Mouse (Mus musculus) heart, embryonic 10.5 days (tissue): ENCODE measurements around the gene Olfr1339. TPM values are rescaled to one million over a fixed set of nuclear protein-coding genes. Genes with fewer than 3 reads are reported as not detected.

Experiments
- DNase-seq: peaks from one replicate; pipeline ENCODE4 v3.0.0-alpha.2; 2017; ENCODE audit warnings: low spot score
- H3K27ac ChIP-seq: fragments of 300-500 bp; sonication (generic); 2 replicates; pipeline ENCODE4 v1.5.1; 2016; ENCODE audit warnings: mild to moderate bottlenecking
- H3K27me3 ChIP-seq: fragments of 300-500 bp; sonication (generic); 2 replicates; pipeline ENCODE4 v1.6.1; 2016; ENCODE audit warnings: mild to moderate bottlenecking; ENCODE audit not compliant: poor library complexity, insufficient read depth, severe bottlenecking
- H3K36me3 ChIP-seq: fragments of 300-500 bp; sonication (generic); 2 replicates; pipeline ENCODE4 v1.6.1; 2016; ENCODE audit warnings: mild to moderate bottlenecking, moderate library complexity
- H3K4me1 ChIP-seq: fragments of 300-500 bp; sonication (generic); 2 replicates; pipeline ENCODE4 v1.6.1; 2016; ENCODE audit warnings: mild to moderate bottlenecking
- H3K4me3 ChIP-seq: fragments of 300-500 bp; sonication (generic); 2 replicates; pipeline ENCODE4 v1.5.1; 2016; ENCODE audit warnings: mild to moderate bottlenecking, moderate library complexity
- H3K9me3 ChIP-seq: fragments of 300-500 bp; sonication (generic); 2 replicates; pipeline ENCODE4 v1.6.1; 2016; ENCODE audit warnings: mild to moderate bottlenecking, moderate library complexity
- WGBS: fragments of 180-500 bp; shearing (Covaris S2); methylation state at CpG from one replicate; pipeline ENCODE4 v1.1.7; 2016; 5-methylcytosine and 5-hydroxymethylcytosine counted together
- polyA plus RNA-seq: library from polyadenylated mRNA; unstranded; fragments of >200 nt; fragmentation: Nextera tagmentation; extraction: Ambion mirVana; gene quantifications from 2 replicates; pipeline ENCODE4 v1.2.1, GENCODE M21; 2016

Gene Olfr1339
- polyA plus RNA-seq, result not detected in 2 replicates

DNA sequence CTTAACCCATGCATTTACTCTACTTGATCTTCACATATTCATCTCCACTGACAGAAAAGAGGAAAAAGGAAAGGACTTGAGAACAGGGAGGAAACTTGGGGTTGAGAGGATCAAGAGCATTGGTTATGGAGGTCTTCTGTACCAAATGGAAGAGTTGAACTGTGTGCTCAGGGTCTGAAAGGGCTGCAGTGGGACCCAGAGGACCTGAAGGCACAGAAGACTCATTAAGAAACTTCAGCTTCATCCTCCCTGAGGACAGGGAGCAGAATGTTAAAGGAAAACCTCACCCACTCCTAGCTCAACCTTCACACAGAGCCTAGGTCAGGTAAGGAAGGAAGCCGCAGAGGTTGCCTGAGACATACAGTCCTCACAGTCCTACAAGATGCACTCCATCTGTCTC, at the start of gene Olfr1339:
Gene Olfr1339 (plus strand): TSS at position 301 of the 400 bp plus-strand sequence.
- Histone ChIP-seq H3K27me3 (no peaks in the 10 kb centered on the region), H3K36me3 (no peaks in the 10 kb centered on the region), H3K27ac (no peak within 1 kb of the TSS), H3K4me3 (no peak within 1 kb of the TSS), H3K9me3 (no peaks in the 10 kb centered on the region), H3K4me1 (no peaks in the 10 kb centered on the region)
- WGBS, result 94% methylated on average over 1 of the region's 1 CpGs
- DNase-seq, result no peak

DNA sequence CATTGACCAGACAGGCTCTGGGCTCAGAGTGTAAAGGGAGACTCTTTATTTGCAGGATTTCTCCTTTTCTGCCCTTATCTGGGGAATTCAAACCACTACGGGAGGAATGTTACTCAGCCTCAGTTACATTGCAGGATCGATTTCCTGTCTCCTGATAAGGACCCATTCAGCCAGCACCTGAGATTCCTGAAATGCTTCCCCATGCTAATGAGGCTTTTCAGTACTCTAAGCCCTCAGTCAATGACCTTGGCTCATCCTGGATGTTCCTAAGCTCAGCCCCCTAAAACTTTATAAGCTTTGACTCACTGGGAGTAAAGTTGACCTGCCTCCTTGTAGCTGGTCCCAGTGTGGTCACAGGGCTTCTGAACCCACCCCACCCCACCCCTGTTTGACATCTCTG, 44.9 kb upstream of the Olfr1339 start:
- H3K4me1 ChIP-seq, result peaks cover 6% of the 10 kb centered on the region; the same call in 1 of the 2 replicates
- no peaks in the 10 kb centered on the region for H3K9me3 ChIP-seq
- H3K4me3 ChIP-seq, result no peak overlapping the region
- H3K36me3 ChIP-seq, result no peaks in the 10 kb centered on the region
- no peak overlapping the region for H3K27ac ChIP-seq
- 0 out of 2 replicates have a peak, but pooled peaks cover 5% of the 10 kb centered on the region for H3K27me3 ChIP-seq
- 14% methylated on average over 2 of the region's 2 CpGs for WGBS
- DNase-seq, result no peak

DNA sequence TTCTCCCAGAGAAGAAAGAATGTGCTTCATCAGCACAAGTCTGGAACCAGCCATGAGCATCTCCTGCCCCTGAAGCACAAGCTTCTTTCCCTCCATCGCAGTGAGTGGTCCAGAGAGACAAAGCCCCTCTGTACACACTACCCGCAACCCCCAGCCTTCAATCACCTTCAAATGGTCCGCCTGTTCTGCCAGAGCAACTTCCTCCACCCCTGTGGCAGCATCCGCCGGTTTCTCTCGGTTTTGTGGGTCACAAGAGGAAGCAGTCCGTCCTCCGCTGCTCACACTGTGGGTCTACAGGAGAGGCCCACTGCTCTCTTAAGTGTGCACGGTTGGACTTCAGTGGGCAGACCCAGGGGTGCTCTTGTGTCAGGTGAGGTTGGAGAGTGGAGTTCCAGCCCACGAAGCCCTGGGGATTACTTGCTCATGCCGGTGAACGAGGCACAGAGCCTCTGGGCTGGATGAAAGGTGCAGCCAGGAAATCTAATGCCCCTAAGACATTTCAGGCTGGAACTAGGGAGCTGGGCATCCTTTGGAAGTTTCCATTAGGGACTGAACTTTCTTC, 39.5 kb upstream of the Olfr1339 start, which contains the start of gene Olfr1342:
Gene Olfr1342 (minus strand): TSS at position 345 of the 562 bp plus-strand sequence.
- H3K27me3 ChIP-seq, result 0 out of 2 replicates have a peak, but pooled peaks cover 6% of the 10 kb centered on the region
- H3K36me3 ChIP-seq, result no peaks in the 10 kb centered on the region
- peak; percentile 64 for DNase-seq
- H3K4me3 ChIP-seq, result no peak within 1 kb of the TSS
- 54% methylated on average over 12 of the region's 12 CpGs for whole genome bisulfite sequencing
- H3K4me1 ChIP-seq, result no peaks in the 10 kb centered on the region
- no peaks in the 10 kb centered on the region for H3K9me3 ChIP-seq
- H3K27ac ChIP-seq, result no peak within 1 kb of the TSS

DNA sequence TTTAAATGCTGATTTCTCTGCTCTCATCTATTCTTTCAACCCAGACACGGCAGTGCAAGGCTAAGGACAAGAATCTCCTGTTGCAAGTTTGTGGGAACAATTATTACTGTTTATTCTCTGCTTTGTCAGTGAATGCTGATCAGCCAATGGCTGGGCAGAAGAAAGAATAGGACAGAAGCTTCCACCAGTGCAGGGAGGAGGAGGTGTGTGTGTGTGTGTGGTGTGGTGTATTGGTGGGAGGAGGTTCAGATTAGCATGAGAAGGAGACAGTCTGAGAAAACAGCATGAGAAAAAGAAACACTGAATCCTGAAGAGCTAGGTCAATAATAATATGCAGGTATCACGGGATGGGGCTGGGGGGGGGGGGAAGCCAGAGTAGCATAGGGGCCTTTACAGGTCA, 38.2 kb upstream of the Olfr1339 start:
- H3K4me1 ChIP-seq, result no peaks in the 10 kb centered on the region
- 0 out of 2 replicates have a peak, but pooled peaks cover 6% of the 10 kb centered on the region for H3K27me3 ChIP-seq
- peak; percentile 31 for DNase-seq
- H3K9me3 ChIP-seq, result no peaks in the 10 kb centered on the region
- H3K36me3 ChIP-seq, result no peaks in the 10 kb centered on the region
- H3K27ac ChIP-seq, result no peak overlapping the region
- WGBS, result 59% methylated on average over 2 of the region's 2 CpGs
- H3K4me3 ChIP-seq, result no peak overlapping the region

DNA sequence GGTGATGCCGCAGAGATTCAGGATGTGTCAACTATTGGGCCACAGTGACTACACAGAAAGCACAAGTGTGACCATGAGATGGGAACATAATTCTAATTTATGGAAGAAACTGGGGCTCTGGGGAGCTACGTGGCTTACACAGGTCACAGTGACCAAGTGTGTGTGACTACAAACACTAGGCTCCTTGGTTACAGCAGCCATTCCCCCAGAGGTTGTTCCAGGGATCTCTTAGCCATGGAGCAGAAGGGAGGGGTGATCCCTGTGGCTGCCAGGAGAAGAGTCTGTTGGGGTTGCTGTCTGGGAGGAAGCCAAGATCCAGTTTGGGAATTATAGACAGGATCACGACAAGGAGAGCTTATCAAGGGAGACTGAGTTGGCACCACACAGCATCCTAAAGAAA, 28.8 kb upstream of the Olfr1339 start, which contains the start of gene Olfr1341:
Gene Olfr1341 (plus strand): TSS at position 301 of the 400 bp plus-strand sequence.
- 66% methylated on average over 3 of the region's 3 CpGs for WGBS
- peak; percentile 19 for DNase-seq
- Histone ChIP-seq H3K27ac (no peak within 1 kb of the TSS), H3K27me3 (no peaks in the 10 kb centered on the region), H3K4me3 (no peak within 1 kb of the TSS), H3K36me3 (no peaks in the 10 kb centered on the region), H3K9me3 (no peaks in the 10 kb centered on the region), H3K4me1 (no peaks in the 10 kb centered on the region)

DNA sequence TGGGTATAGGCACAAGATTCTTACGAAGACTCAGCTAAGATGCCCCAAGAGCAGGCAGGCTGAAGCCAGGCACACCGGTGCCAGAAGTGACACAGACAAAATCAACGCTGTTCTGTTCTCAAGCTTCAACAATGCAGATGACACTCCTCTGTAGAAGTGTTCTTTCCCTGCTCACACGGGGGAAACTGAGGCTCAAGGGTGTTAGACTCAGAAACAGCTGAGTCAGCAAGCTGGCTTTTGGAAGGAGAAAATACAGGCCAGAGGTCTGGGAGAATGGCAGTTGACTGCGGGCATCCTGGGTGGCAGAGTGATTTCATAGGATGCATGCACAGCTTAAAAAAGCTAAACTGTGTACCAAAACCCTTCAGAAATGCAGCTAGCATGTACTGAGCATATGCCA, 23.9 kb upstream of the Olfr1339 start:
- no peaks in the 10 kb centered on the region for H3K36me3 ChIP-seq
- no peaks in the 10 kb centered on the region for H3K4me1 ChIP-seq
- no peak overlapping the region for H3K4me3 ChIP-seq
- H3K27me3 ChIP-seq, result no peaks in the 10 kb centered on the region
- no peaks in the 10 kb centered on the region for H3K9me3 ChIP-seq
- DNase-seq, result peak; percentile 65
- no peak overlapping the region for H3K27ac ChIP-seq
- 73% methylated on average over 5 of the region's 5 CpGs for WGBS

DNA sequence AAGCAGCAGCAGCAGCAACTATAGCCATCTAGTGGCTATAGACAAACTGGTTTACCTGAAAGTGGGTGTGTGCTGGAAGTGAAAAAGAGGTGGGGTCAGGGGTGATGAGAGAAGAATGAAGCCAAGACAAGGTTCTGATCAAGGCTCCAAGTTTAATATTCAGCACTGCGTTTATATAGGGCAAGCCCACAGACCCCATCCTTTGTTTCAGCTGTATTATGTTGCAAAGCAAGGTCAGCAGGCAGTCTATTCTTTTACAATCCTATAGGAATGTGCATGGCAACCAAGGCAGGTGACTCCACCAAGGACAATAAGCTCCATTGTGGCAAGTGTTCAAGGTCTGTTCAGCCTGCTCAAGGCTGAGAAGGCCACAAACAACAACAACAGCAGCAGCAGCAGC, 20.3 kb upstream of the Olfr1339 start:
- Histone ChIP-seq H3K4me3 (no peak overlapping the region), H3K27me3 (no peaks in the 10 kb centered on the region), H3K4me1 (no peaks in the 10 kb centered on the region), H3K36me3 (no peaks in the 10 kb centered on the region), H3K27ac (no peak overlapping the region), H3K9me3 (no peaks in the 10 kb centered on the region)
- no peak for DNase-seq
- WGBS, result 62% methylated on average over 1 of the region's 1 CpGs

DNA sequence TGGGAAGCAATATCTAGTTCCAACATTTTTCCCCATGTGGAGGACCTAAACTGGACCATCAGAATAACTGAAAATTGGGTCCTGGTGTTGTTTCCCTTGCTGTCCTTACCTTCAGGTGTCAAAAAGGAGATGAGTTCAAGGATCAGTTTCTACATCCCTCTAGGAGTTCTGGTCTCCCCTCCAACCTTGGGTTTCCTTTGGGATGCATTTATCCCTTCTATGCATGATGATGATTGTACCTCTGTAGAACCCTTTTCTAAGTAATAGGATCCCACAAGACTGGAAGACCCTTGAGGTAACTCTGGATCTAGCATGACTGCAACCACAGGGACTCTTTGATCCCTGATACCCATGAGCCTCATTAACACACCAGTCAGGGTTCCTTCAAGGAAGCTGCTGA, 12.1 kb upstream of the Olfr1339 start, which contains the start of gene Olfr1340:
Gene Olfr1340 (plus strand): TSS at position 301 of the 400 bp plus-strand sequence.
- no peak for DNase-seq
- no peaks in the 10 kb centered on the region for H3K36me3 ChIP-seq
- no peak within 1 kb of the TSS for H3K4me3 ChIP-seq
- no peaks in the 10 kb centered on the region for H3K27me3 ChIP-seq
- H3K4me1 ChIP-seq, result no peaks in the 10 kb centered on the region
- H3K9me3 ChIP-seq, result no peaks in the 10 kb centered on the region
- H3K27ac ChIP-seq, result no peak within 1 kb of the TSS

DNA sequence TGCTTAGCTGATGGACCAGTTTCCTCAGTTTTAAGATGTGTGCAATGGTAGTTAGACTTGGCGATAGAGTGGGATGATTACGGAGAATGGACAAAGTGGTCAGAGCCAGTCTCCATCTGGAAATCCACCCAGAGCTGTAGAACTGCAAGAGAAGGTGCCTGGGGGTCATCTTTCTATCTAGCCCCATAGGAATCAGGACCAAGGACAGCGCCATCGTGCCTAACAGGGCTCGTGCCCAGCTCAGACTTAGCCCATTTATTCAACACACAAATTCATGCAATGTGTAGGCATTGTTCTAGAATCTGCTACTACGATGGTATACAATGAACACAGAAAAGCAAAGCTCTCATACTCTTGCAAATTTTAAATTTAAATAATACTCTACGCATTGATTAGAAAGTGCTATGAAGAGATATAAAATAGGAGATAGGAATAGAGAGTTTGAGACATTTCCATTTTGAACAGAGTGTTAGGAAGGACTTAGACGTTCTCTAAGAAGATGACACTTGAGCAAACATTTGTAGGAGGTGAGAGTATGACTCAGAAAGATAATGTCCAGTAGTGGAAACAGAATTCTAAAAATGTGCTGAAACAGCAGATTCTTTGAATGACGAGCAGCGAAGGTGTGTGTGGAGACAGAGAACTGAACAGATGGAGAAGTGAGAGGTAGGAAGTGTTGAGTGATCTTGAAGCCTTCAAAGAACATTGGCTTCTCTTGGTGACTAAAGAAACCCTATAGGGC, 10.1 kb upstream of the Olfr1339 start:
- peak; percentile 67 for DNase-seq
- WGBS, result 53% methylated on average over 10 of the region's 10 CpGs

DNA sequence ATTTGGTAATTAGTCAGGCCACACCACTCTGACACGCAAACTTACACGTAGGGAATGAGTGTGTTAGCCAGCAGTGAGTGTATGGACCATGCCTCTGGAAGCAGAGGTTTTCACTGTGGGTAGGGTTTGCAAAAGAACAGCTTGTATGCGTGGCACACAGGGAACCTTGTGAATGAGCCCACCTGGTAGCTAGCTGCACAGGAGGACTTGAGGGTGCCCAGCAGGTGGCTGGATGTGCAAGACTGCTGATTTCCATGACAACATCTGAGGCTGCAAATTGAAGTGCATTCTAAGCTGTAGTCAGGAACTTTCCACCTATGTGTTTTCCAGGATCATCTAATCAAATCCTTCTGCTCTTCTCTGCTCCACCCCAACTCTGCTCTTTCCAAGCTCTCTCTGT, 7.6 kb downstream of the Olfr1339 start:
- DNase-seq, result no peak
- Histone ChIP-seq H3K9me3 (no peaks in the 10 kb centered on the region), H3K4me3 (no peak overlapping the region), H3K27me3 (peaks cover 28% of the 10 kb centered on the region), H3K36me3 (no peaks in the 10 kb centered on the region), H3K4me1 (no peaks in the 10 kb centered on the region), H3K27ac (no peak overlapping the region)
- 54% methylated on average over 3 of the region's 3 CpGs for WGBS

More for the DNA sequence above, 10.1 kb upstream of the Olfr1339 start:
- Histone ChIP-seq H3K27ac (no peak overlapping the region), H3K36me3 (no peaks in the 10 kb centered on the region), H3K4me3 (no peak overlapping the region), H3K4me1 (no peaks in the 10 kb centered on the region), H3K27me3 (no peaks in the 10 kb centered on the region), H3K9me3 (no peaks in the 10 kb centered on the region)

DNA sequence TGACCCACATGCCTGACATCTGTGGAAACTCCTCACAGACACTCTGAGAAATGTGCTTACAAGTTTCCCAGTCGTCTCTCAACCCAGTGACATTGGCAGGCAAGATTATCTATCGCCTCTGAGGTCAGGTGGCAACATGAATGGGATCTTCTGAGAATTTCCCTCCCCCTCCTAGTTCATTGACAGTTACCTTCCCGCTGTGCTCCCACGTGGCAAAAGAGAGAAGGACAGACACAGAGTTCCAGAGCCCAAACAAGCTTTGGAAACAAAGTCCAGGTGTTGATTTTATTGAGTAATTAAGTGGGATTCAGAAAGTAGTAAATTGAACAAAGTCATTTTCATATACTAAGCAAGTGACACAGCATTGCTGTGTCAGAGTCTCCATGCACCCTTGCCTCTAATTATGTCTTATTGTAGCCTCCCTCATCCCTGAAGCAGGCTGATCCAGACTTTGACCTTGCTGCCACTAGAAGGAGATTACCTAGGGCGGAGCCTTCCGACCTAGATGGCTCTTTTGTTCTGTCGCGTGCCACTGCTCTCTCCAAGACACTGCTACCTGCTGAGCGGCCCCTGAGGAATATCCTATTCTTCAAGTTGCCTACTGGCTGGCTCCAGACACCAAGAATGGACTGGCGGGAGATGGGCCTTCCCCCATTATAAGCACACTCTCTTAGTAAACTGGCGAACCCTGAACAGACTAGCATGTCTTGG, 9.2 kb downstream of the Olfr1339 start:
- no peaks in the 10 kb centered on the region for H3K4me1 ChIP-seq
- peaks cover 28% of the 10 kb centered on the region for H3K27me3 ChIP-seq
- H3K36me3 ChIP-seq, result no peaks in the 10 kb centered on the region
- H3K27ac ChIP-seq, result no peak overlapping the region
- H3K4me3 ChIP-seq, result peak overlapping the region; percentile 5; the same call in 1 of the 2 replicates
- no peaks in the 10 kb centered on the region for H3K9me3 ChIP-seq
- WGBS, result 4% methylated on average over 11 of the region's 11 CpGs
- no peak for DNase-seq

DNA sequence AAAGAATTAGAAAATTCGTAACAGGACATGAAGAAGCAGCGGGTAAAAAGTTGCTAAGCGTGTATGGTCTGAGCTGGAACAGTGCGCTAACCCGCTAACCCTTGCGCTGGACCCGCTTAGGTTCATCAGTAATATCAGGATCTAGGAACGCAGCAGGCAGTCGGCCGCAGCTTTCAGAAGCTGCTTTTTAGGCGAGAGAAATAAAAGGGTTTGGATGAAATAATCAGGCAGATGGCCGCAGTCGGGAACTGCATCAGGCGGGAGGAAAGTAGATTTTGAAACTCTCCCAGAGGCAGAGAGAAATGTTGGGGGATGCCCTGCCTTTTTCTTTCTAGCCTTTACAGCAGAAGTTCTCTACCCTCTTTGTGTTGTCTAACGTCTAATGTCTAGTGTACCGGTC, 9.9 kb downstream of the Olfr1339 start:
- H3K27ac ChIP-seq, result no peak overlapping the region
- DNase-seq, result no peak
- peak overlapping the region; percentile 5; the same call in 1 of the 2 replicates for H3K4me3 ChIP-seq
- peaks cover 28% of the 10 kb centered on the region for H3K27me3 ChIP-seq
- H3K4me1 ChIP-seq, result no peaks in the 10 kb centered on the region
- WGBS, result 4% methylated on average over 16 of the region's 16 CpGs
- no peaks in the 10 kb centered on the region for H3K9me3 ChIP-seq
- H3K36me3 ChIP-seq, result no peaks in the 10 kb centered on the region

DNA sequence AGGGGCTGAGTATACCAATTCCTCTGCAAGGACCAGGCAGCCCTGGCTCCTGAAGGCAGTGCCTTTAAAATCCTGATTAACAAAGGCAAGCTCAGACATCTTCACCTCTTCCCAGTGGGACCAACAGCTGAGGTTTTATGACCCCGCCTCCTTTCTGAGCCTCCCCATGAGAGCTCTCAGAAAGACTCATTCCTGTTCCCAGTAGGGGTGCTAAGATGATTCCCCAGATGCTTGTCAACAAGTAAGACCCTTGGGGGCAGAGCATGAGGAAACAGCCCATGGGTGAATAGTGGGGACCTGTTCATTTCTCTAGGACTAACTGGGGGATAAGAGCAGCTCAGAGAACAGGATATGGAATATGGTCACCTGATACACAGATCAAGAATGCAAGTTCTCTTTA, 26.7 kb downstream of the Olfr1339 start, which contains the start of gene Olfr1338:
Gene Olfr1338 (minus strand): TSS at position 101 of the 400 bp plus-strand sequence.
- no peak for DNase-seq
- no peaks in the 10 kb centered on the region for H3K4me1 ChIP-seq
- H3K27ac ChIP-seq, result no peak within 1 kb of the TSS
- no peaks in the 10 kb centered on the region for H3K36me3 ChIP-seq
- no peaks in the 10 kb centered on the region for H3K9me3 ChIP-seq
- WGBS, result 81% methylated on average over 1 of the region's 1 CpGs
- H3K4me3 ChIP-seq, result no peak within 1 kb of the TSS
- no peaks in the 10 kb centered on the region for H3K27me3 ChIP-seq
